Mouse (Mus musculus) CH12.LX (cell line): ENCODE data around the gene Apoa1.

Experiments used
- CTCF ChIP-seq, 2 experiments: IDR thresholded peaks in 1 of 2; conservative IDR thresholded peaks in 1 of 2; 2 replicates each; pipeline ENCODE4 v1.5.1; 2011 to 2012; ENCODE audit warnings: low read depth in 2 of 2, low read length in 2 of 2, improper control_type of control experiment in 1 of 2, inconsistent platforms in 1 of 2, mild to moderate bottlenecking in 1 of 2, moderate library complexity in 1 of 2
- POLR2A ChIP-seq: IDR thresholded peaks from 2 replicates; pipeline ENCODE4 v1.6.1; 2011; ENCODE audit warnings: low read depth, mild to moderate bottlenecking, improper control_type of control experiment, low read length
- RAD21 ChIP-seq: IDR thresholded peaks from 2 replicates; pipeline ENCODE4 v1.6.1; 2011; ENCODE audit warnings: low read depth, mild to moderate bottlenecking, low read length, improper control_type of control experiment, moderate library complexity

DNA sequence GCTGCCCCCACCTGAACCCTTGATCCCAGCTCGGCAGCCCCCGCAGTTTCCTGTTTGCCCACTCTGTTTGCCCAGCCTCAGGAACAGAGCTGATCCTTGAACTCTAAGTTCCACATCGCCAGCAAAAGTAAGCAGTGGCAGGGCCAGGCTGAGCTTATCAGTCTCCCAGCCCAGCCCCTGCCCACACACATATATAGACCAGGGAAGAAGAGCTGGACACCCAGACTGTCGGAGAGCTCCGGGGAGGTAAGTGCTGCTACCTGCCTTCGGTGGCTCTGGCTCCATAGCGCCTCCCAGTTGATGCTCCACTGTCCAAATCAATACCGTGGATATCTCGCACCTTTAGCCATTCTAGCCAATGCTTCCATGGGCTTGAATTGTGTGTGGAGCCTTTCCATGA is at the start of gene Apoa1:
- no peak for TF ChIP-seq POLR2A
- TF ChIP-seq CTCF (conservative IDR thresholded peaks at IDR 0.05 in 1 of 2, IDR thresholded peaks at IDR 0.05 in 1 of 2; ENCODE audit: low read depth in 2 of 2, low read length in 2 of 2), result no peak
- no peak for TF ChIP-seq RAD21
